15 mouse cellular contexts compared by ENCODE assay signal in genomic region chr2:30147466-30147865, GRCm38 (mm10). TPM values are rescaled to one million over a fixed set of nuclear protein-coding genes. Genes with fewer than 3 reads are reported as not detected.
DNase-seq lines count a peak whose midpoint lies in the region; ATAC-seq and TF ChIP-seq lines count a peak whose summit lies in the region.
"Had no signal": no experiment of that assay in that cellular context is flagged by ENCODE, and none has a peak within 500 bp of the region (broad histone marks: within the 10 kb centered on the region; RNA-seq: fewer than 3 reads in every experiment).

No protein-coding gene starts in this region.

- H3K4me1 ChIP-seq in liver, postnatal 0 days (ENCODE audit: insufficient read depth), result peaks cover 7% of the 10 kb centered on the region; the same call in 1 of the 2 replicates
- no peaks in the 10 kb centered on the region for H3K4me1 ChIP-seq in liver, embryonic 12.5 days
- no peaks in the 10 kb centered on the region for H3K4me1 ChIP-seq in midbrain, embryonic 11.5 days (ENCODE audit: control insufficient read depth, insufficient read depth, low read length)
- H3K4me1 ChIP-seq in stomach, postnatal 0 days (replicated peaks; ENCODE audit: control insufficient read depth, insufficient read depth), result no peaks in the 10 kb centered on the region
- H3K4me1 ChIP-seq: embryonic facial prominence, embryonic 13.5 days; hindbrain, embryonic 10.5 days; stomach, embryonic 15.5 days had no signal

- H3K4me2 ChIP-seq in liver, postnatal 0 days (ENCODE audit: low read depth, low read length), result no peak overlapping the region
- no peak overlapping the region for H3K4me2 ChIP-seq in liver, embryonic 12.5 days
- no peak overlapping the region for H3K4me2 ChIP-seq in midbrain, embryonic 11.5 days
- no peak overlapping the region for H3K4me2 ChIP-seq in stomach, postnatal 0 days (replicated peaks; ENCODE audit: low read depth)
- H3K4me2 ChIP-seq: embryonic facial prominence, embryonic 13.5 days; stomach, embryonic 15.5 days had no signal

- H3K9ac ChIP-seq in liver, postnatal 0 days (replicated peaks), result peak overlapping the region; percentile 9; the same call in 1 of the 2 replicates
- H3K9ac ChIP-seq in liver, embryonic 12.5 days, result no peak overlapping the region
- no peak overlapping the region for H3K9ac ChIP-seq in midbrain, embryonic 11.5 days (ENCODE audit: low read length)
- H3K9ac ChIP-seq in stomach, postnatal 0 days (ENCODE audit: low read length), result no peak overlapping the region
- H3K9ac ChIP-seq: embryonic facial prominence, embryonic 13.5 days; stomach, embryonic 15.5 days had no signal

- H3K9me3 ChIP-seq in liver, postnatal 0 days (ENCODE audit: low read length), result no peaks in the 10 kb centered on the region
- H3K9me3 ChIP-seq in liver, embryonic 12.5 days (replicated peaks), result no peaks in the 10 kb centered on the region
- no peaks in the 10 kb centered on the region for H3K9me3 ChIP-seq in midbrain, embryonic 11.5 days (ENCODE audit: control insufficient read depth, low read length)
- no peaks in the 10 kb centered on the region for H3K9me3 ChIP-seq in stomach, postnatal 0 days (ENCODE audit: control insufficient read depth, low read length)
- H3K9me3 ChIP-seq: embryonic facial prominence, embryonic 13.5 days; hindbrain, embryonic 10.5 days; megakaryocyte, embryonic 14.5 days; stomach, embryonic 15.5 days had no signal

- no peak overlapping the region; the same call in 1 of the 2 replicates for H3K27ac ChIP-seq in liver, postnatal 0 days (ENCODE audit: low read depth)
- H3K27ac ChIP-seq in liver, embryonic 12.5 days, result no peak overlapping the region
- no peak overlapping the region for H3K27ac ChIP-seq in midbrain, embryonic 11.5 days (ENCODE audit: low read depth, low read length)
- H3K27ac ChIP-seq in stomach, postnatal 0 days (replicated peaks), result no peak overlapping the region
- H3K27ac ChIP-seq: embryonic facial prominence, embryonic 13.5 days; hindbrain, embryonic 10.5 days; kidney, postnatal 0 days; stomach, embryonic 15.5 days had no signal

- H3K27me3 ChIP-seq in liver, postnatal 0 days (ENCODE audit: insufficient read depth, low read length), result no peaks in the 10 kb centered on the region
- no peaks in the 10 kb centered on the region for H3K27me3 ChIP-seq in liver, embryonic 12.5 days (replicated peaks)
- H3K27me3 ChIP-seq in midbrain, embryonic 11.5 days (ENCODE audit: control insufficient read depth, insufficient read depth, low read length), result no peaks in the 10 kb centered on the region
- no peaks in the 10 kb centered on the region for H3K27me3 ChIP-seq in stomach, postnatal 0 days (ENCODE audit: control insufficient read depth, insufficient read depth, low read length)
- H3K27me3 ChIP-seq: embryonic facial prominence, embryonic 13.5 days; megakaryocyte, embryonic 14.5 days; stomach, embryonic 15.5 days had no signal

- intact Hi-C loops in heart, postnatal 36 days (cut with DNase I), result no loop called here

- no peak overlapping the region for H3K4me3 ChIP-seq in liver, postnatal 0 days (ENCODE audit: low read depth, low read length)
- no peak overlapping the region for H3K4me3 ChIP-seq in liver, embryonic 12.5 days
- no peak overlapping the region for H3K4me3 ChIP-seq in midbrain, embryonic 11.5 days (ENCODE audit: low read depth, low read length)
- no peak overlapping the region for H3K4me3 ChIP-seq in stomach, postnatal 0 days (ENCODE audit: low read depth, low read length)
- H3K4me3 ChIP-seq: embryonic facial prominence, embryonic 13.5 days; hindbrain, embryonic 10.5 days; megakaryocyte, embryonic 14.5 days; stomach, embryonic 15.5 days had no signal

- ATAC-seq in liver, postnatal 0 days, result peak; percentile 71
- ATAC-seq in liver, embryonic 12.5 days, result no peak
- ATAC-seq in midbrain, embryonic 11.5 days (ENCODE audit: low FRiP score), result no peak
- no peak for ATAC-seq in stomach, postnatal 0 days (ENCODE audit: low FRiP score, low TSS enrichment)

- TF ChIP-seq CTCF in liver, postnatal 0 days (IDR thresholded peaks at IDR 0.05; ENCODE audit: low read depth), result no peak
- no peak for TF ChIP-seq CTCF in stomach, postnatal 0 days (IDR thresholded peaks at IDR 0.05; ENCODE audit: low read depth)

- TF ChIP-seq EP300 in liver, postnatal 0 days (IDR thresholded peaks at IDR 0.05; ENCODE audit: low read depth), result no peak
- TF ChIP-seq EP300 in stomach, postnatal 0 days (optimal IDR thresholded peaks at IDR 0.05), result no peak

- 72% methylated on average over 4 of the region's 4 CpGs for WGBS in liver, postnatal 0 days (ENCODE audit: insufficient replicate concordance)
- 86% methylated on average over 4 of the region's 4 CpGs for WGBS in liver, embryonic 12.5 days (ENCODE audit: insufficient replicate concordance)
- over 99% methylated on average over 4 of the region's 4 CpGs for WGBS in midbrain, embryonic 11.5 days
- 73% methylated on average over 4 of the region's 4 CpGs for WGBS in stomach, postnatal 0 days

- peaks cover 59% of the 10 kb centered on the region for H3K36me3 ChIP-seq in liver, postnatal 0 days (replicated peaks; ENCODE audit: insufficient read depth, low read length)
- H3K36me3 ChIP-seq in liver, embryonic 12.5 days, result peaks cover 85% of the 10 kb centered on the region
- H3K36me3 ChIP-seq in midbrain, embryonic 11.5 days (ENCODE audit: control insufficient read depth, insufficient read depth, low read length), result peaks cover 30% of the 10 kb centered on the region
- H3K36me3 ChIP-seq in stomach, postnatal 0 days (ENCODE audit: control insufficient read depth, insufficient read depth, low read length), result peaks cover 42% of the 10 kb centered on the region

- DNase-seq in liver, postnatal 0 days, result peak; percentile 77
- peak; percentile 89 for DNase-seq in adrenal gland, postnatal 10 days
- peak; percentile 49 to 65 for DNase-seq in heart, postnatal 36 days
- DNase-seq in lung, postnatal 10 days, result peak; percentile 81
- no peak for DNase-seq in midbrain, embryonic 11.5 days (ENCODE audit: low spot score, missing footprints)
- DNase-seq in stomach, postnatal 0 days (ENCODE audit: low spot score), result no peak
- DNase-seq: cerebellum, adult 2 months; left cerebral cortex, postnatal 4 days; right cerebral cortex, adult 18-20 months had no signal

RNA-seq across cellular contexts. Expression of gene Tbc1d13, which starts 13.9 kb away (rescaled TPM):
- polyA plus RNA-seq in liver, postnatal 0 days (2015; fragmentation: Nextera tagmentation; extraction: Ambion mirVana), result 1.8 and 2.0 TPM in 2 replicates
- 2.9 and 3.3 TPM in 2 replicates for polyA plus RNA-seq in liver, embryonic 12.5 days (2016; fragmentation: Nextera tagmentation; extraction: Ambion mirVana)
- total RNA-seq in adrenal gland, postnatal 10 days (2021), result 10 to 100 TPM; 47.2 to 64.0 TPM
- total RNA-seq in heart, postnatal 36 days (2021), result 10 to 100 TPM; 17.5 to 18.0 TPM
- 12.1 and 13.3 TPM in 2 replicates for polyA plus RNA-seq in midbrain, embryonic 11.5 days (2014; fragmentation: Nextera tagmentation; extraction: Ambion mirVana)
- polyA plus RNA-seq in stomach, postnatal 0 days (2015; fragmentation: Nextera tagmentation; extraction: Ambion mirVana), result 3.7 and 3.9 TPM in 2 replicates

RNA-seq across cellular contexts. Expression of gene Zer1, which starts 23.1 kb away (rescaled TPM):
- 1.6 and 1.8 TPM in 2 replicates for polyA plus RNA-seq in liver, postnatal 0 days (2015; fragmentation: Nextera tagmentation; extraction: Ambion mirVana)
- 4.3 and 4.4 TPM in 2 replicates for polyA plus RNA-seq in liver, embryonic 12.5 days (2016; fragmentation: Nextera tagmentation; extraction: Ambion mirVana)
- total RNA-seq in adrenal gland, postnatal 10 days (2021), result 10 to 100 TPM; 29.9 to 45.4 TPM
- 10 to 100 TPM; 24.3 to 27.3 TPM for total RNA-seq in heart, postnatal 36 days (2021)
- 5.1 and 6.0 TPM in 2 replicates for polyA plus RNA-seq in midbrain, embryonic 11.5 days (2014; fragmentation: Nextera tagmentation; extraction: Ambion mirVana)
- polyA plus RNA-seq in stomach, postnatal 0 days (2015; fragmentation: Nextera tagmentation; extraction: Ambion mirVana), result 2.9 and 3.1 TPM in 2 replicates

RNA-seq across cellular contexts. Expression of gene Endog, which starts 23.8 kb away (rescaled TPM):
- 51.2 and 56.3 TPM in 2 replicates for polyA plus RNA-seq in liver, postnatal 0 days (2015; fragmentation: Nextera tagmentation; extraction: Ambion mirVana)
- polyA plus RNA-seq in liver, embryonic 12.5 days (2016; fragmentation: Nextera tagmentation; extraction: Ambion mirVana), result 23.0 and 23.3 TPM in 2 replicates
- 10 to 100 TPM; 55.6 to 58.2 TPM for total RNA-seq in adrenal gland, postnatal 10 days (2021)
- total RNA-seq in heart, postnatal 36 days (2021), result 10 to 100 TPM; 91.8 to 92.4 TPM
- polyA plus RNA-seq in midbrain, embryonic 11.5 days (2014; fragmentation: Nextera tagmentation; extraction: Ambion mirVana), result 11.6 and 13.7 TPM in 2 replicates
- 35.3 and 41.2 TPM in 2 replicates for polyA plus RNA-seq in stomach, postnatal 0 days (2015; fragmentation: Nextera tagmentation; extraction: Ambion mirVana)

RNA-seq across cellular contexts. Expression of gene Spout1, which starts 30.8 kb away (rescaled TPM):
- polyA plus RNA-seq in liver, postnatal 0 days (2015; fragmentation: Nextera tagmentation; extraction: Ambion mirVana), result 12.8 and 13.7 TPM in 2 replicates
- polyA plus RNA-seq in liver, embryonic 12.5 days (2016; fragmentation: Nextera tagmentation; extraction: Ambion mirVana), result 54.4 and 55.1 TPM in 2 replicates
- 10 to 100 TPM; 18.1 TPM for total RNA-seq in adrenal gland, postnatal 10 days (2021)
- total RNA-seq in heart, postnatal 36 days (2021), result 1 to 10 TPM; 5.8 to 6.0 TPM
- polyA plus RNA-seq in midbrain, embryonic 11.5 days (2014; fragmentation: Nextera tagmentation; extraction: Ambion mirVana), result 65.0 and 69.8 TPM in 2 replicates
- 23.9 and 24.0 TPM in 2 replicates for polyA plus RNA-seq in stomach, postnatal 0 days (2015; fragmentation: Nextera tagmentation; extraction: Ambion mirVana)

RNA-seq across cellular contexts. Expression of gene Zdhhc12, which starts 54.0 kb away (rescaled TPM):
- 25.1 and 27.0 TPM in 2 replicates for polyA plus RNA-seq in liver, postnatal 0 days (2015; fragmentation: Nextera tagmentation; extraction: Ambion mirVana)
- 29.7 and 31.0 TPM in 2 replicates for polyA plus RNA-seq in liver, embryonic 12.5 days (2016; fragmentation: Nextera tagmentation; extraction: Ambion mirVana)
- 10 to 100 TPM; 14.9 to 19.0 TPM for total RNA-seq in adrenal gland, postnatal 10 days (2021)
- 1 to 10 TPM; 4.1 to 4.7 TPM for total RNA-seq in heart, postnatal 36 days (2021)
- 28.0 and 30.6 TPM in 2 replicates for polyA plus RNA-seq in midbrain, embryonic 11.5 days (2014; fragmentation: Nextera tagmentation; extraction: Ambion mirVana)
- polyA plus RNA-seq in stomach, postnatal 0 days (2015; fragmentation: Nextera tagmentation; extraction: Ambion mirVana), result 27.7 and 27.8 TPM in 2 replicates

Comparison
In these comparisons a context has a peak if more than half of its experiments do, and no peak if none do; other contexts are left out.
1. DNase-seq: peak in liver, postnatal 0 days (single experiment), adrenal gland, postnatal 10 days (single experiment), heart, postnatal 36 days (2 of 2) and lung, postnatal 10 days (single experiment); none in midbrain, embryonic 11.5 days (single experiment) and stomach, postnatal 0 days (single experiment).